Mouse (Mus musculus) granulocyte monocyte progenitor cell, adult 5-6 weeks (primary cell): Measurements from ENCODE around the gene Ranbp10. TPM values are rescaled to one million over a fixed set of nuclear protein-coding genes. Genes with fewer than 3 reads are reported as not detected.

Experiments used
- ATAC-seq: replicated peaks from 2 replicates; pipeline ENCODE4 v1.8.0; 2016; ENCODE audit warnings: mild to moderate bottlenecking, moderate TSS enrichment, inconsistent platforms; ENCODE audit not compliant: poor library complexity, severe bottlenecking
- total RNA-seq, 2 experiments: library from RNA; stranded (forward) in 1 of 2; stranded (reverse) in 1 of 2; fragments of 200-712, 200-1000 nt in 1 of 2; fragments of >200 nt in 1 of 2; fragmentation: Nextera tagmentation in 1 of 2; gene quantifications; 2 replicates each; pipeline ENCODE4 v1.2.3; 2014 to 2017

The Ranbp10 gene
- total RNA-seq, 2 experiments from 2014 or later: 8.3 to 12.9 TPM

DNA sequence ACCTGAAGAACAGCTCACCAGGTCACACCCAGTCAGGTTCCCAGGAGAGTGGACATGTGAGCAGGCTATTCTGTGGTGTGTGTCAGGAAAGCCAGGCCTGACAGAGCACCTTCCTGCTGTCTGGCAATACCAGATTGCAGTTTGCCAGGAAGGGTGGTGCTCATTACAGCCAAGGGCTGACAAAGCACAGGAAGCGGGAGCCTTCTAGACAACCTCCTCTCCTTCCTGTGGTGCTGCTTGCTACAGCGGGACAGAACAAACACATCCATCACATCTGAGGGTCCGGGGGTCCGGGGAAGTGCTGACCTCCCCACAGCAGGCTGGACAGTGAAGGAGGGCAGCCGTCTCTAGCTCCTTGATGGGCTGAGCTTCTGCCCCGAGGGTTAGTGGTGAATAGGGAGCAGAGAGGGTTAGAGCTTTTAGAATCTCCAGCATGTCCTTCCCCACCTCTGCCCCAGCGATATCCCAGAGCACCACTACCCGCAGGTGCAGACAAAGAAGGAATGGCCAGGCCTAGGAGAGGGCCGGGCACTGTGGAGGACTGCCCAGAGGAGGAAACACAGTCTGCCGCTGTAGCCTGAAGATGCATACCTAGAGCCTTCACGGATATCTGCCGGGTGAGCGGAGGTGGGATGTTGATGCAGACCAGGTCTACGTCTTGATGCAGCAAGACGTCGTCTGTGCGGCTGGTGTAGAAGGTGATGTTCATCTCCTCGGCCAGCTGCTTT, 99.6 kb downstream of the Ranbp10 start:
- peak; percentile 42 for ATAC-seq

DNA sequence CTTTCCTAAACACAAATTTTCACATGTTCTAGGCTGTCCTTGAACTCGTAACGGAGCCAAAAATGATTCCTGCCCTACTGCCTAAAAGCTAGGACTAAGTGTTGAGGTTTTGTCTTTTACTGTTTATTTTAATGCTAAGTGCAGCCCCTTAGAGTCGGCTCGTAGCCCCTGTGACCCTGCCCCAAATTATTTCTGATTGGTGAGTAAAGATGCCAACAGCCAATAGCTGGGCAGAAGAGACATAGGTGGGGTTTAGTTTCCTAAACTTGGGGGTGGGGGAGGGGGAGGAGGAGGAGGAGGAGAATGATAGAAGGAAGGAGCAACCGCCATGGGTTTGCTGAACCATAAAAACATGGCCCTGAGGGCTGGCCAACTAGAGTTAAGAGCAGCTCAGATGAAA, 101.4 kb downstream of the Ranbp10 start:
- ATAC-seq: no peak

DNA sequence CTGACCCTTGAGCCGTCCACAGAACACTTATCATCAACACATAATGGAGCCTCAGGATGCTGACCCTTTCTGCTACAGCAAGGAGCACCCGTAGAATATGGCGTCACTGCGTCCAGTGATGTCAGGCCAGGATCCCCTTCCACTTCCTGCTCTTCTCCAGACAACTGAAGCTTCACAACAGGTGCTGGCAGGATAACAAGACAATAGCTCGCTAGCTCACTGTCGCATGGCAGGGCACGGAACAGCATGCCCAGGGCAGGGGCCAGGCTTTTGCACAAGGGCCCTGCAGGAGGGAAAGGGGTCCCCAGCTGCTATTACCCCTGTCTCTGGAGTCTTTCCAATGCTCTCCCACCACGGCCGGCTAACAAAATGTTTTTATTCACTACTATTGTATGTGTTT, 104.3 kb downstream of the Ranbp10 start:
- no peak for ATAC-seq

DNA sequence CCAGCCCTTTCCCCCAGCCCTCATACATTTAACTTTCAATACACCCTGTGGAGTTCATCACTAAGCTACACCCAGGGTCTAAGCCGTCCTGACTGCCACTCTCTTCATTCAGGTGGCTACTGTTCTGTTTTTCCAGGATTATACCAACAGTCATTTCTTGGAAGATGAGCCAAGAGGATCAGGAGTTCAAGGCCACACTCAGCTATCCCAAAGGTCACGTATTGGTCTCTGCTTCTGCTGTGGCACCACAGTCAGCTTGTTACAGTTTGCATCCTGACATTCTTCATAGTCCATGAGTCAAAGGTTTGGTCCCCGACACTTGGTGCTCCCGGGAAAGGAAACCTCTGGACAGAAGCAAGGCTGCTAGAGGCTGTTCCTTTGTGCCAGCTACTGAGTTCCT, 107.5 kb downstream of the Ranbp10 start:
- ATAC-seq: no peak

Other genes starting within 250 kb of the Ranbp10 start
- 55.3 and 92.8 TPM in 2 replicates for gene Ripor1, start 222.1 kb downstream of the Ranbp10 start, total RNA-seq (2014; fragmentation: Nextera tagmentation)
- gene Ripor1, start 222.1 kb downstream of the Ranbp10 start, total RNA-seq (2017): 5.4 and 10.1 TPM in 2 replicates
- gene Ctcf, start 190.8 kb downstream of the Ranbp10 start, total RNA-seq (2014; fragmentation: Nextera tagmentation): 104 and 105 TPM in 2 replicates
- gene Ctcf, start 190.8 kb downstream of the Ranbp10 start, total RNA-seq (2017): 84.1 and 107 TPM in 2 replicates
- not detected in 2 replicates for gene Agrp, start 190.0 kb downstream of the Ranbp10 start, total RNA-seq (2014; fragmentation: Nextera tagmentation)
- gene Agrp, start 190.0 kb downstream of the Ranbp10 start, total RNA-seq (2017): not detected in 2 replicates
- gene Carmil2, start 141.1 kb downstream of the Ranbp10 start, total RNA-seq (2014; fragmentation: Nextera tagmentation): 3.4 and 6.3 TPM in 2 replicates
- 0.86 and 2.1 TPM in 2 replicates for gene Carmil2, start 141.1 kb downstream of the Ranbp10 start, total RNA-seq (2017)
- gene Acd, start 126.2 kb downstream of the Ranbp10 start, total RNA-seq (2014; fragmentation: Nextera tagmentation): 52.2 and 56.5 TPM in 2 replicates
- 22.4 and 33.3 TPM in 2 replicates for gene Acd, start 126.2 kb downstream of the Ranbp10 start, total RNA-seq (2017)
- gene Pard6a, start 126.2 kb downstream of the Ranbp10 start, total RNA-seq (2014; fragmentation: Nextera tagmentation): 7.0 and 13.9 TPM in 2 replicates
- gene Pard6a, start 126.2 kb downstream of the Ranbp10 start, total RNA-seq (2017): 5.9 and 13.3 TPM in 2 replicates
- not detected in 2 replicates for gene 4933405L10Rik, start 119.7 kb downstream of the Ranbp10 start, total RNA-seq (2014; fragmentation: Nextera tagmentation)
- gene 4933405L10Rik, start 119.7 kb downstream of the Ranbp10 start, total RNA-seq (2017): not detected in 2 replicates
- gene Enkd1, start 119.1 kb downstream of the Ranbp10 start, total RNA-seq (2014; fragmentation: Nextera tagmentation): 20.0 and 35.2 TPM in 2 replicates
- gene Enkd1, start 119.1 kb downstream of the Ranbp10 start, total RNA-seq (2017): 14.5 and 16.2 TPM in 2 replicates
- gene Gfod2, start 68.7 kb downstream of the Ranbp10 start, total RNA-seq (2014; fragmentation: Nextera tagmentation): 1.7 TPM in 1 of 2 replicates, not detected in the other
- gene Gfod2, start 68.7 kb downstream of the Ranbp10 start, total RNA-seq (2017): 3.4 and 4.6 TPM in 2 replicates
- not detected in 2 replicates for gene Tsnaxip1, start 381 bp upstream of the Ranbp10 start, total RNA-seq (2014; fragmentation: Nextera tagmentation)
- gene Tsnaxip1, start 381 bp upstream of the Ranbp10 start, total RNA-seq (2017): not detected in 2 replicates
- gene Cenpt, start 25.9 kb upstream of the Ranbp10 start, total RNA-seq (2014; fragmentation: Nextera tagmentation): 21.4 and 22.0 TPM in 2 replicates
- gene Cenpt, start 25.9 kb upstream of the Ranbp10 start, total RNA-seq (2017): 9.9 and 10.0 TPM in 2 replicates
- gene Thap11, start 27.8 kb upstream of the Ranbp10 start, total RNA-seq (2014; fragmentation: Nextera tagmentation): 20.4 and 30.1 TPM in 2 replicates
- gene Thap11, start 27.8 kb upstream of the Ranbp10 start, total RNA-seq (2017): 29.9 and 36.8 TPM in 2 replicates
- gene Nutf2, start 33.2 kb upstream of the Ranbp10 start, total RNA-seq (2014; fragmentation: Nextera tagmentation): 158 and 185 TPM in 2 replicates
- gene Nutf2, start 33.2 kb upstream of the Ranbp10 start, total RNA-seq (2017): 59.3 and 120 TPM in 2 replicates
- 26.7 and 29.3 TPM in 2 replicates for gene Edc4, start 53.5 kb upstream of the Ranbp10 start, total RNA-seq (2014; fragmentation: Nextera tagmentation)
- 26.4 and 42.3 TPM in 2 replicates for gene Edc4, start 53.5 kb upstream of the Ranbp10 start, total RNA-seq (2017)
- 0.90 TPM in 1 of 2 replicates, not detected in the other for gene Nrn1l, start 66.2 kb upstream of the Ranbp10 start, total RNA-seq (2014; fragmentation: Nextera tagmentation)
- gene Nrn1l, start 66.2 kb upstream of the Ranbp10 start, total RNA-seq (2017): not detected in 2 replicates
- 18.0 and 28.1 TPM in 2 replicates for gene Pskh1, start 73.1 kb upstream of the Ranbp10 start, total RNA-seq (2014; fragmentation: Nextera tagmentation)
- gene Pskh1, start 73.1 kb upstream of the Ranbp10 start, total RNA-seq (2017): 19.7 and 20.6 TPM in 2 replicates
- gene Ctrl, start 106.5 kb upstream of the Ranbp10 start, total RNA-seq (2014; fragmentation: Nextera tagmentation): 2.9 and 5.5 TPM in 2 replicates
- gene Ctrl, start 106.5 kb upstream of the Ranbp10 start, total RNA-seq (2017): 2.7 TPM in 1 of 2 replicates, not detected in the other
- 176 and 220 TPM in 2 replicates for gene Psmb10, start 111.1 kb upstream of the Ranbp10 start, total RNA-seq (2014; fragmentation: Nextera tagmentation)
- gene Psmb10, start 111.1 kb upstream of the Ranbp10 start, total RNA-seq (2017): 71.7 and 92.7 TPM in 2 replicates
- not detected in 2 replicates for gene Lcat, start 116.0 kb upstream of the Ranbp10 start, total RNA-seq (2014; fragmentation: Nextera tagmentation)
- not detected in 2 replicates for gene Lcat, start 116.0 kb upstream of the Ranbp10 start, total RNA-seq (2017)
- gene Slc12a4, start 138.7 kb upstream of the Ranbp10 start, total RNA-seq (2014; fragmentation: Nextera tagmentation): 4.7 and 7.8 TPM in 2 replicates
- 1.6 and 6.8 TPM in 2 replicates for gene Slc12a4, start 138.7 kb upstream of the Ranbp10 start, total RNA-seq (2017)
- gene Dpep3, start 152.1 kb upstream of the Ranbp10 start, total RNA-seq (2014; fragmentation: Nextera tagmentation): not detected in 2 replicates
- gene Dpep3, start 152.1 kb upstream of the Ranbp10 start, total RNA-seq (2017): not detected in 2 replicates
- gene Dus2, start 164.0 kb upstream of the Ranbp10 start, total RNA-seq (2014; fragmentation: Nextera tagmentation): 8.3 and 9.6 TPM in 2 replicates
- 10.8 and 20.1 TPM in 2 replicates for gene Dus2, start 164.0 kb upstream of the Ranbp10 start, total RNA-seq (2017)
- not detected in 2 replicates for gene Dpep2nb, start 178.6 kb upstream of the Ranbp10 start, total RNA-seq (2014; fragmentation: Nextera tagmentation)
- 0.39 TPM in 1 of 2 replicates, not detected in the other for gene Dpep2nb, start 178.6 kb upstream of the Ranbp10 start, total RNA-seq (2017)
- gene Ddx28, start 184.5 kb upstream of the Ranbp10 start, total RNA-seq (2014; fragmentation: Nextera tagmentation): 5.6 and 11.6 TPM in 2 replicates
- 15.1 and 20.2 TPM in 2 replicates for gene Ddx28, start 184.5 kb upstream of the Ranbp10 start, total RNA-seq (2017)
- gene Nfatc3, start 231.5 kb upstream of the Ranbp10 start, total RNA-seq (2014; fragmentation: Nextera tagmentation): 74.1 and 86.3 TPM in 2 replicates
- gene Nfatc3, start 231.5 kb upstream of the Ranbp10 start, total RNA-seq (2017): 31.7 and 32.7 TPM in 2 replicates